Comparison of ENCODE assay signal across 9 mouse cellular contexts in genomic region chr11:115382891-115383290, GRCm38 (mm10). TPM values are rescaled to one million over a fixed set of nuclear protein-coding genes. Genes with fewer than 3 reads are reported as not detected.
DNase-seq lines count a peak whose midpoint lies in the region; ATAC-seq lines count a peak whose summit lies in the region.
"Had no signal": no experiment of that assay in that cellular context is flagged by ENCODE, and none has a peak within 500 bp of the region (broad histone marks: within the 10 kb centered on the region; RNA-seq: fewer than 3 reads in every experiment).

No protein-coding gene starts in this region.

- no peak for ATAC-seq in cerebellum, adult (ENCODE audit: insufficient number of reproducible peaks, low FRiP score, low TSS enrichment)
- no peak for ATAC-seq in heart, embryonic 16.5 days (replicated peaks; ENCODE audit: extremely low read depth, insufficient read depth, low FRiP score)

- 30% methylated on average over 5 of the region's 5 CpGs for WGBS in heart, embryonic 16.5 days

- H3K9ac ChIP-seq in heart, embryonic 16.5 days (ENCODE audit: low read length), result peak overlapping the region; percentile 87

- H3K4me3 ChIP-seq in heart, embryonic 16.5 days (ENCODE audit: low read length), result peak overlapping the region; percentile 83

- H3K27ac ChIP-seq in heart, embryonic 16.5 days (ENCODE audit: low read length), result no peak overlapping the region

- peaks cover 26% of the 10 kb centered on the region for H3K4me1 ChIP-seq in heart, embryonic 16.5 days (ENCODE audit: control insufficient read depth, insufficient read depth, low read length)

- peaks cover 1% of the 10 kb centered on the region; the same call in 1 of the 2 replicates for H3K9me3 ChIP-seq in heart, embryonic 16.5 days (replicated peaks; ENCODE audit: control insufficient read depth, low read length)

- no peaks in the 10 kb centered on the region; the same call in 1 of the 2 replicates for H3K27me3 ChIP-seq in heart, embryonic 16.5 days (ENCODE audit: control insufficient read depth, insufficient read depth, low read length)

- no peaks in the 10 kb centered on the region for H3K36me3 ChIP-seq in heart, embryonic 16.5 days (ENCODE audit: control insufficient read depth, insufficient read depth)

- peak; percentile 36 to 48 for DNase-seq in cerebellum, adult 18-20 months
- peak; percentile 81 for DNase-seq in adrenal gland, adult 2 months
- DNase-seq in lung, postnatal 10 days, result peak; percentile 18
- no peak for DNase-seq in thymus, postnatal 36 days
- DNase-seq in gastrocnemius, postnatal 10 days, result no peak
- DNase-seq in thymus, postnatal 14 days, result no peak

- peak overlapping the region; percentile 91 for H3K4me2 ChIP-seq in heart, embryonic 16.5 days (ENCODE audit: low read depth, low read length)

RNA-seq across cellular contexts. Expression of gene Cdr2l, which starts 1.2 kb away (rescaled TPM):
- 100 to 1,000 TPM in 1 of 2 experiments, 10 to 100 TPM in 1; 67.8 to 169 TPM for total RNA-seq in adrenal gland, adult 2 months (2021)
- 63.0 and 75.9 TPM in 2 replicates for polyA plus RNA-seq in adrenal gland, adult 2 months (2012; rRNA removed)
- polyA plus RNA-seq in heart, embryonic 16.5 days (2015; fragmentation: Nextera tagmentation; extraction: Ambion mirVana), result 7.0 and 7.5 TPM in 2 replicates
- total RNA-seq in gastrocnemius, postnatal 10 days (2021), result 10 to 100 TPM in 1 of 2 experiments, 1 to 10 TPM in 1; 9.8 to 17.0 TPM

RNA-seq across cellular contexts. Expression of gene Hid1, which starts 15.3 kb away (rescaled TPM):
- 10 to 100 TPM; 23.8 to 25.0 TPM for total RNA-seq in adrenal gland, adult 2 months (2021)
- polyA plus RNA-seq in adrenal gland, adult 2 months (2012; rRNA removed), result 27.1 and 27.3 TPM in 2 replicates
- polyA plus RNA-seq in heart, embryonic 16.5 days (2015; fragmentation: Nextera tagmentation; extraction: Ambion mirVana), result 8.5 and 9.2 TPM in 2 replicates
- 1 to 10 TPM; 5.7 to 6.1 TPM for total RNA-seq in gastrocnemius, postnatal 10 days (2021)
- polyA plus RNA-seq: erythroblast, embryonic 14.5 days had no signal

RNA-seq across cellular contexts. Expression of gene Mrpl58, which starts 20.7 kb away (rescaled TPM):
- total RNA-seq in adrenal gland, adult 2 months (2021), result 100 to 1,000 TPM; 163 to 165 TPM
- 96.1 and 100 TPM in 2 replicates for polyA plus RNA-seq in adrenal gland, adult 2 months (2012; rRNA removed)
- polyA plus RNA-seq in heart, embryonic 16.5 days (2015; fragmentation: Nextera tagmentation; extraction: Ambion mirVana), result 175 and 179 TPM in 2 replicates
- 100 to 1,000 TPM in 1 of 2 experiments, 10 to 100 TPM in 1; 89.1 to 100 TPM for total RNA-seq in gastrocnemius, postnatal 10 days (2021)

RNA-seq across cellular contexts. Expression of gene Atp5h, which starts 36.9 kb away (rescaled TPM):
- total RNA-seq in adrenal gland, adult 2 months (2021), result 100 to 1,000 TPM; 734 to 761 TPM
- polyA plus RNA-seq in adrenal gland, adult 2 months (2012; rRNA removed), result 14.2 and 14.9 TPM in 2 replicates
- 1,945 and 2,019 TPM in 2 replicates for polyA plus RNA-seq in heart, embryonic 16.5 days (2015; fragmentation: Nextera tagmentation; extraction: Ambion mirVana)
- 1,000 to 10,000 TPM; 1,026 to 1,088 TPM for total RNA-seq in gastrocnemius, postnatal 10 days (2021)

RNA-seq across cellular contexts. Expression of gene Kctd2, which starts 37.0 kb away (rescaled TPM):
- total RNA-seq in adrenal gland, adult 2 months (2021), result 10 to 100 TPM; 52.1 to 72.0 TPM
- 62.9 and 80.0 TPM in 2 replicates for polyA plus RNA-seq in adrenal gland, adult 2 months (2012; rRNA removed)
- 3.9 and 12.6 TPM in 2 replicates for polyA plus RNA-seq in heart, embryonic 16.5 days (2015; fragmentation: Nextera tagmentation; extraction: Ambion mirVana)
- total RNA-seq in gastrocnemius, postnatal 10 days (2021), result 10 to 100 TPM; 16.2 to 19.4 TPM

Comparison
In these comparisons a context has a peak if more than half of its experiments do, and no peak if none do; other contexts are left out.
1. DNase-seq: peak in cerebellum, adult 18-20 months (2 of 2), adrenal gland, adult 2 months (single experiment) and lung, postnatal 10 days (single experiment); none in thymus, postnatal 36 days (0 of 2), gastrocnemius, postnatal 10 days (single experiment) and thymus, postnatal 14 days (single experiment).